Mouse (Mus musculus) cerebellum, adult 18-20 months (tissue): Measurements from ENCODE around the gene Mtmr4.

Experiments
- DNase-seq, 2 experiments: peaks; one replicate each; pipeline ENCODE4 v3.0.0; 2021

Mtmr4 gene

GRCm38 (mm10) chr11:87581933-87582710 lies 9.8 kb upstream of the Mtmr4 start:
- peak; percentile 49 to 59 for DNase-seq

GRCm38 (mm10) chr11:87583291-87584034 lies 8.5 kb upstream of the Mtmr4 start:
- DNase-seq, result no peak

GRCm38 (mm10) chr11:87584711-87585505 lies 7.1 kb upstream of the Mtmr4 start:
- no peak for DNase-seq

- DNase-seq, result no peak
These were observed 4.6 kb upstream of the Mtmr4 start for GRCm38 (mm10) chr11:87587211-87587874.

GRCm38 (mm10) chr11:87589605-87590004 lies 2.4 kb upstream of the Mtmr4 start:
- DNase-seq, result no peak

GRCm38 (mm10) chr11:87590841-87591525 lies 979 bp upstream of the Mtmr4 start:
- peak in 1 of 2 experiments; percentile 58 for DNase-seq

- DNase-seq, result no peak
These were observed 363 bp downstream of the Mtmr4 start for GRCm38 (mm10) chr11:87592354-87592695.

- no peak for DNase-seq
These were observed 994 bp downstream of the Mtmr4 start for GRCm38 (mm10) chr11:87592713-87593598.

- DNase-seq, result peak; percentile 90 to 96
These were observed 3.4 kb downstream of the Mtmr4 start for GRCm38 (mm10) chr11:87595327-87595841.

- peak in 1 of 2 experiments; percentile 49 for DNase-seq
These were observed 4.0 kb downstream of the Mtmr4 start for GRCm38 (mm10) chr11:87595976-87596375.

GRCm38 (mm10) chr11:87596492-87596891 lies 4.5 kb downstream of the Mtmr4 start:
- DNase-seq, result no peak

GRCm38 (mm10) chr11:87597061-87597460 lies 5.1 kb downstream of the Mtmr4 start:
- no peak for DNase-seq

GRCm38 (mm10) chr11:87599395-87600089 lies 7.6 kb downstream of the Mtmr4 start:
- DNase-seq, result no peak

- peak in 1 of 2 experiments; percentile 11 for DNase-seq
These were observed 8.4 kb downstream of the Mtmr4 start for GRCm38 (mm10) chr11:87600322-87600853.

GRCm38 (mm10) chr11:87602234-87602633 lies 10.3 kb downstream of the Mtmr4 start:
- no peak for DNase-seq

GRCm38 (mm10) chr11:87603571-87603970 lies 11.6 kb downstream of the Mtmr4 start:
- DNase-seq, result no peak

- DNase-seq, result peak in 1 of 2 experiments; percentile 55
These were observed 17.3 kb downstream of the Mtmr4 start for GRCm38 (mm10) chr11:87609264-87609663.

- DNase-seq, result no peak
These were observed 19.6 kb downstream of the Mtmr4 start for GRCm38 (mm10) chr11:87611547-87611946.

GRCm38 (mm10) chr11:87613972-87614371 lies 22.0 kb downstream of the Mtmr4 start:
- DNase-seq, result no peak

GRCm38 (mm10) chr11:87615551-87615950 lies 23.6 kb downstream of the Mtmr4 start:
- no peak for DNase-seq
